Mouse (Mus musculus): Measurements from ENCODE around the gene Gm21761. TPM values are rescaled to one million over a fixed set of nuclear protein-coding genes. Genes with fewer than 3 reads are reported as not detected.
"Not testable (repeated sequence)": the region's sequence is repeated elsewhere in the genome, so short reads cannot be mapped to it uniquely, and the experiment has no call there.

Gene Gm21761
- total and polyA plus RNA-seq, 3 experiments, result not detected

GRCm38 (mm10) chr13:119916966-119917722 is 11.9 kb downstream of the Gm21761 start:
- H3K36me3 ChIP-seq (ENCODE audit: control insufficient read depth, insufficient read depth, low read length); intact Hi-C loops (cut with DNase I); H3K27ac ChIP-seq; H3K27me3 ChIP-seq (ENCODE audit: control insufficient read depth, insufficient read depth, low read length); H3K4me1 ChIP-seq (ENCODE audit: control insufficient read depth, insufficient read depth, low read length); H3K79me2 ChIP-seq (replicated peaks; ENCODE audit: control insufficient read depth, insufficient read depth, low read length); DNase-seq; H3K9ac ChIP-seq (ENCODE audit: low read depth, low read length); H3K4me3 ChIP-seq: not testable (repeated sequence)
- WGBS, result 55% methylated on average over 4 of the region's 5 CpGs

GRCm38 (mm10) chr13:119916449-119916848 is 12.6 kb downstream of the Gm21761 start:
- H3K9ac ChIP-seq (ENCODE audit: low read depth, low read length); H3K27ac ChIP-seq; H3K79me2 ChIP-seq (replicated peaks; ENCODE audit: control insufficient read depth, insufficient read depth, low read length); H3K36me3 ChIP-seq (ENCODE audit: control insufficient read depth, insufficient read depth, low read length); H3K4me3 ChIP-seq; H3K4me1 ChIP-seq (ENCODE audit: control insufficient read depth, insufficient read depth, low read length); intact Hi-C loops (cut with DNase I); H3K27me3 ChIP-seq (ENCODE audit: control insufficient read depth, insufficient read depth, low read length); DNase-seq: not testable (repeated sequence)
- 38% methylated on average over 2 of the region's 2 CpGs for WGBS

- H3K27ac ChIP-seq; H3K79me2 ChIP-seq (replicated peaks; ENCODE audit: control insufficient read depth, insufficient read depth, low read length); H3K4me1 ChIP-seq (ENCODE audit: control insufficient read depth, insufficient read depth, low read length); DNase-seq; intact Hi-C loops (cut with DNase I); H3K4me3 ChIP-seq; H3K36me3 ChIP-seq (ENCODE audit: control insufficient read depth, insufficient read depth, low read length); H3K27me3 ChIP-seq (ENCODE audit: control insufficient read depth, insufficient read depth, low read length); H3K9ac ChIP-seq (ENCODE audit: low read depth, low read length): not testable (repeated sequence)
- 48% methylated on average over 5 of the region's 5 CpGs for whole genome bisulfite sequencing
These were observed 30.5 kb downstream of the Gm21761 start for GRCm38 (mm10) chr13:119898549-119898948.

- H3K4me1 ChIP-seq (ENCODE audit: control insufficient read depth, insufficient read depth, low read length); H3K27me3 ChIP-seq (ENCODE audit: control insufficient read depth, insufficient read depth, low read length); H3K9ac ChIP-seq (ENCODE audit: low read depth, low read length); H3K79me2 ChIP-seq (replicated peaks; ENCODE audit: control insufficient read depth, insufficient read depth, low read length); H3K27ac ChIP-seq; intact Hi-C loops (cut with DNase I); H3K4me3 ChIP-seq; H3K36me3 ChIP-seq (ENCODE audit: control insufficient read depth, insufficient read depth, low read length); DNase-seq: not testable (repeated sequence)
- WGBS, result 66% methylated on average over 3 of the region's 3 CpGs
These were observed 34.4 kb downstream of the Gm21761 start, which contains the start of gene Tcstv1 for GRCm38 (mm10) chr13:119894685-119895084. Gene Tcstv1, minus strand, starts transcription at chr13:119894785.

- H3K27me3 ChIP-seq (ENCODE audit: control insufficient read depth, insufficient read depth, low read length); H3K9ac ChIP-seq (ENCODE audit: low read depth, low read length); H3K27ac ChIP-seq; H3K36me3 ChIP-seq (ENCODE audit: control insufficient read depth, insufficient read depth, low read length); intact Hi-C loops (cut with DNase I); H3K79me2 ChIP-seq (replicated peaks; ENCODE audit: control insufficient read depth, insufficient read depth, low read length); DNase-seq; H3K4me3 ChIP-seq; H3K4me1 ChIP-seq (ENCODE audit: control insufficient read depth, insufficient read depth, low read length): not testable (repeated sequence)
- WGBS, result 29% methylated on average over 4 of the region's 4 CpGs
These were observed 42.2 kb downstream of the Gm21761 start for GRCm38 (mm10) chr13:119886896-119887295.

- H3K27me3 ChIP-seq (ENCODE audit: control insufficient read depth, insufficient read depth, low read length); H3K79me2 ChIP-seq (replicated peaks; ENCODE audit: control insufficient read depth, insufficient read depth, low read length); H3K9ac ChIP-seq (ENCODE audit: low read depth, low read length); H3K4me1 ChIP-seq (ENCODE audit: control insufficient read depth, insufficient read depth, low read length); H3K27ac ChIP-seq; DNase-seq; intact Hi-C loops (cut with DNase I); H3K4me3 ChIP-seq; H3K36me3 ChIP-seq (ENCODE audit: control insufficient read depth, insufficient read depth, low read length): not testable (repeated sequence)
- WGBS, result 52% methylated on average over 6 of the region's 7 CpGs
These were observed 64.6 kb downstream of the Gm21761 start for GRCm38 (mm10) chr13:119864395-119864999.

- H3K9ac ChIP-seq (ENCODE audit: low read depth, low read length); H3K4me1 ChIP-seq (ENCODE audit: control insufficient read depth, insufficient read depth, low read length); DNase-seq; H3K27ac ChIP-seq; H3K4me3 ChIP-seq; H3K27me3 ChIP-seq (ENCODE audit: control insufficient read depth, insufficient read depth, low read length); intact Hi-C loops (cut with DNase I); H3K36me3 ChIP-seq (ENCODE audit: control insufficient read depth, insufficient read depth, low read length); H3K79me2 ChIP-seq (replicated peaks; ENCODE audit: control insufficient read depth, insufficient read depth, low read length): not testable (repeated sequence)
- WGBS, result no CpG with 5 or more reads among the region's 6 CpGs
These were observed 66.7 kb downstream of the Gm21761 start for GRCm38 (mm10) chr13:119862399-119862798.

Other genes starting within 250 kb of the Gm21761 start
- gene Hmgcs1, start 238.9 kb downstream of the Gm21761 start, total RNA-seq (2021), result 10 to 100 TPM; 34.9 to 35.4 TPM
- 16.7 and 29.0 TPM in 2 replicates for gene Hmgcs1, start 238.9 kb downstream of the Gm21761 start, polyA plus RNA-seq (2012; rRNA removed)
- 1 to 10 TPM; 1.2 to 1.8 TPM for gene Nim1k, start 173.4 kb downstream of the Gm21761 start, total RNA-seq (2021)
- 0.64 and 1.2 TPM in 2 replicates for gene Nim1k, start 173.4 kb downstream of the Gm21761 start, polyA plus RNA-seq (2012; rRNA removed)
- gene Zfp131, start 138.4 kb downstream of the Gm21761 start, total RNA-seq (2021), result 10 to 100 TPM; 18.4 to 18.7 TPM
- gene Zfp131, start 138.4 kb downstream of the Gm21761 start, polyA plus RNA-seq (2012; rRNA removed), result 5.0 and 7.3 TPM in 2 replicates
- not detected for gene AF067063, start 99.1 kb downstream of the Gm21761 start, total RNA-seq (2021)
- gene AF067063, start 99.1 kb downstream of the Gm21761 start, polyA plus RNA-seq (2012; rRNA removed), result not detected in 2 replicates
- not detected for gene D13Ertd608e, start 93.3 kb downstream of the Gm21761 start, total RNA-seq (2021)
- gene D13Ertd608e, start 93.3 kb downstream of the Gm21761 start, polyA plus RNA-seq (2012; rRNA removed), result not detected in 2 replicates
- not detected for gene Tcstv1, start 34.5 kb downstream of the Gm21761 start, total RNA-seq (2021)
- gene Tcstv1, start 34.5 kb downstream of the Gm21761 start, polyA plus RNA-seq (2012; rRNA removed), result not detected in 2 replicates
- not detected for gene B020031M17Rik, start 21.5 kb upstream of the Gm21761 start, total RNA-seq (2021)
- gene B020031M17Rik, start 21.5 kb upstream of the Gm21761 start, polyA plus RNA-seq (2012; rRNA removed), result not detected in 2 replicates
- gene Gm36079, start 97.7 kb upstream of the Gm21761 start, total RNA-seq (2021), result not detected
- not detected in 2 replicates for gene Gm36079, start 97.7 kb upstream of the Gm21761 start, polyA plus RNA-seq (2012; rRNA removed)
- gene Gm21188, start 122.9 kb upstream of the Gm21761 start, total RNA-seq (2021), result under 1 TPM in 1 of 2 experiments, not detected in 1; 0.23 TPM
- 0.29 and 0.67 TPM in 2 replicates for gene Gm21188, start 122.9 kb upstream of the Gm21761 start, polyA plus RNA-seq (2012; rRNA removed)
- not detected for gene Gm20767, start 211.0 kb upstream of the Gm21761 start, total RNA-seq (2021)
- gene Gm20767, start 211.0 kb upstream of the Gm21761 start, polyA plus RNA-seq (2012; rRNA removed), result not detected in 2 replicates
- gene Gm21818, start 243.2 kb upstream of the Gm21761 start, total RNA-seq (2021), result not detected
- gene Gm21818, start 243.2 kb upstream of the Gm21761 start, polyA plus RNA-seq (2012; rRNA removed), result not detected in 2 replicates